Mouse (Mus musculus) thymus, adult 2 months (tissue): Measurements from ENCODE around the gene Hadha.

Source experiments
- CTCF ChIP-seq: fragments of 200-500 bp; IDR thresholded peaks from 2 replicates; pipeline ENCODE4 v1.5.1; 2012; ENCODE audit warnings: mild to moderate bottlenecking, control low read depth, low read length, moderate library complexity, borderline replicate concordance; ENCODE audit not compliant: control insufficient read depth, poor library complexity, insufficient read depth; ENCODE audit errors: extremely low read depth
- POLR2A ChIP-seq: fragments of 200-500 bp; IDR thresholded peaks from 2 replicates; pipeline ENCODE4 v1.6.1; 2012; ENCODE audit warnings: mild to moderate bottlenecking, low read length, control low read depth, moderate library complexity; ENCODE audit not compliant: control insufficient read depth, poor library complexity, insufficient read depth; ENCODE audit errors: extremely low read depth

DNA sequence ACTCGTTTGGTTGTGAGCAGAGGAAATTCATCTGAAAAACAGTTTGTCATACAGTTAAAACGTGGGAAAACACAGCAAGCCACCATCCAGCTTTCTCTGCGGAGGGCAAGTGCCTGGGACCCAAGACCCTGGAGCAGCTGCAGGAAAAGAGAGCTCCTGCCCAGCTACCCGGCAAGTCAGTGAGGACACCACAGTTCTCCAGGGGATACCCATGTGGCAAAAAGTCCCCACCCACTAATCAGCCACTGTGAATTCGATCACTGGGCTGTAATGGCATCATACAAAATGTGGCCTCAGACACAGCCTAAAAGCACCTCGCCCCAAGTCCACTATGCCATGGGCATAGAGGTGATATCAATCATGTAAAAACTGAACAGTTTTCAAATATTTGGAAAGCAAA, 83.3 kb downstream of the Hadha start:
- no peak for TF ChIP-seq POLR2A
- no peak for TF ChIP-seq CTCF
